In genomic region chr2:152588450-152588849, GRCm38 (mm10) we compare ENCODE assay signal across 29 mouse cellular contexts. TPM values are rescaled to one million over a fixed set of nuclear protein-coding genes. Genes with fewer than 3 reads are reported as not detected.
DNase-seq lines count a peak whose midpoint lies in the region; ATAC-seq and TF ChIP-seq lines count a peak whose summit lies in the region.
"Had no signal": no experiment of that assay in that cellular context is flagged by ENCODE, and none has a peak within 500 bp of the region (broad histone marks: within the 10 kb centered on the region; RNA-seq: fewer than 3 reads in every experiment).

No protein-coding gene starts in this region.

- 33% methylated on average over 2 of the region's 2 CpGs for WGBS in kidney, embryonic 15.5 days
- WGBS in midbrain, embryonic 11.5 days = 66% methylated on average over 2 of the region's 2 CpGs
- 40% methylated on average over 2 of the region's 2 CpGs for WGBS in midbrain, postnatal 0 days
- WGBS in intestine, embryonic 14.5 days = 35% methylated on average over 2 of the region's 2 CpGs
- WGBS in intestine, embryonic 16.5 days = 31% methylated on average over 2 of the region's 2 CpGs

- DNase-seq in kidney, postnatal 14 days = no peak
- peak; percentile 37 for DNase-seq in midbrain, embryonic 11.5 days (ENCODE audit: low spot score, missing footprints)
- DNase-seq in midbrain, postnatal 0 days (ENCODE audit: low spot score) = no peak
- no peak for DNase-seq in intestine, embryonic 14.5 days (ENCODE audit: low spot score)
- DNase-seq in spleen, postnatal 10 days (ENCODE audit: low spot score in 2 of 2) = no peak
- DNase-seq in right cerebral cortex, postnatal 4 days = no peak
- DNase-seq: adrenal gland, adult 8-10 months; adrenal gland, postnatal 14 days; adrenal gland, postnatal 36 days; B cell, adult 2 months; cerebellum, adult 11-12 months; cerebellum, adult 2 months; cerebellum, adult 9-10 months; cerebellum, postnatal 10 days; cerebellum, postnatal 25 days had no signal

- ATAC-seq in kidney, embryonic 15.5 days (replicated peaks; ENCODE audit: low FRiP score) = no peak
- no peak for ATAC-seq in midbrain, embryonic 11.5 days (ENCODE audit: low FRiP score)
- ATAC-seq in midbrain, postnatal 0 days (ENCODE audit: low FRiP score) = no peak
- ATAC-seq in intestine, embryonic 14.5 days (replicated peaks; ENCODE audit: low FRiP score, low TSS enrichment, low read depth) = 0 out of 2 replicates have a peak, but pooled peaks have one; percentile 37
- peak; percentile 56 for ATAC-seq in intestine, embryonic 16.5 days
- ATAC-seq: activated CD4-positive, CD25-positive, alpha-beta regulatory T cell, adult 4 months; CD4-positive, CD25-positive, alpha-beta regulatory T cell, adult 4 months; forebrain, embryonic 13.5 days; Patski had no signal

- H3K27me3 ChIP-seq in kidney, embryonic 15.5 days = no peaks in the 10 kb centered on the region
- H3K27me3 ChIP-seq in midbrain, embryonic 11.5 days (ENCODE audit: control insufficient read depth, insufficient read depth, low read length) = no peaks in the 10 kb centered on the region
- H3K27me3 ChIP-seq in midbrain, postnatal 0 days (ENCODE audit: insufficient read depth, low read length) = no peaks in the 10 kb centered on the region
- H3K27me3 ChIP-seq in intestine, embryonic 14.5 days (replicated peaks; ENCODE audit: control insufficient read depth, insufficient read depth, low read length) = no peaks in the 10 kb centered on the region
- no peaks in the 10 kb centered on the region for H3K27me3 ChIP-seq in intestine, embryonic 16.5 days (replicated peaks; ENCODE audit: control insufficient read depth, insufficient read depth, low read length)
- H3K27me3 ChIP-seq: embryonic facial prominence, embryonic 12.5 days; forebrain, embryonic 13.5 days had no signal

- peaks cover 10% of the 10 kb centered on the region for H3K4me1 ChIP-seq in kidney, embryonic 15.5 days
- no peaks in the 10 kb centered on the region for H3K4me1 ChIP-seq in midbrain, embryonic 11.5 days (ENCODE audit: control insufficient read depth, insufficient read depth, low read length)
- no peaks in the 10 kb centered on the region for H3K4me1 ChIP-seq in midbrain, postnatal 0 days (ENCODE audit: insufficient read depth, low read length)
- H3K4me1 ChIP-seq in intestine, embryonic 14.5 days (replicated peaks; ENCODE audit: control insufficient read depth, insufficient read depth, low read length) = no peaks in the 10 kb centered on the region; the same call in 1 of the 2 replicates
- H3K4me1 ChIP-seq in intestine, embryonic 16.5 days (ENCODE audit: control insufficient read depth, insufficient read depth, low read length) = no peaks in the 10 kb centered on the region
- H3K4me1 ChIP-seq: embryonic facial prominence, embryonic 12.5 days had no signal

- H3K9ac ChIP-seq in kidney, embryonic 15.5 days = no peak overlapping the region
- no peak overlapping the region for H3K9ac ChIP-seq in midbrain, embryonic 11.5 days (ENCODE audit: low read length)
- H3K9ac ChIP-seq in midbrain, postnatal 0 days (replicated peaks; ENCODE audit: low read length, poor library complexity, severe bottlenecking) = no peak overlapping the region
- no peak overlapping the region for H3K9ac ChIP-seq in intestine, embryonic 14.5 days (ENCODE audit: low read length)
- H3K9ac ChIP-seq in intestine, embryonic 16.5 days (ENCODE audit: low read depth, low read length) = no peak overlapping the region
- H3K9ac ChIP-seq: embryonic facial prominence, embryonic 12.5 days; forebrain, embryonic 13.5 days had no signal

- no peaks in the 10 kb centered on the region for H3K36me3 ChIP-seq in kidney, embryonic 15.5 days
- H3K36me3 ChIP-seq in midbrain, embryonic 11.5 days (ENCODE audit: control insufficient read depth, insufficient read depth, low read length) = no peaks in the 10 kb centered on the region
- H3K36me3 ChIP-seq in midbrain, postnatal 0 days (ENCODE audit: insufficient read depth, low read length) = no peaks in the 10 kb centered on the region
- no peaks in the 10 kb centered on the region for H3K36me3 ChIP-seq in intestine, embryonic 14.5 days (ENCODE audit: control insufficient read depth, insufficient read depth, low read length)
- H3K36me3 ChIP-seq in intestine, embryonic 16.5 days (ENCODE audit: control insufficient read depth, insufficient read depth, low read length) = no peaks in the 10 kb centered on the region
- H3K36me3 ChIP-seq: embryonic facial prominence, embryonic 10.5 days; embryonic facial prominence, embryonic 12.5 days; G1E had no signal

- H3K27ac ChIP-seq in kidney, embryonic 15.5 days = peak overlapping the region; percentile 5; the same call in 1 of the 2 replicates
- no peak overlapping the region for H3K27ac ChIP-seq in midbrain, embryonic 11.5 days (ENCODE audit: low read depth, low read length)
- no peak overlapping the region for H3K27ac ChIP-seq in midbrain, postnatal 0 days (ENCODE audit: low read depth, low read length)
- H3K27ac ChIP-seq in intestine, embryonic 14.5 days (ENCODE audit: low read depth) = no peak overlapping the region
- no peak overlapping the region for H3K27ac ChIP-seq in intestine, embryonic 16.5 days (ENCODE audit: low read length)
- H3K27ac ChIP-seq: embryonic facial prominence, embryonic 10.5 days; embryonic facial prominence, embryonic 12.5 days; forebrain, embryonic 13.5 days had no signal

- H3K4me3 ChIP-seq in kidney, embryonic 15.5 days (replicated peaks) = no peak overlapping the region
- H3K4me3 ChIP-seq in midbrain, embryonic 11.5 days (ENCODE audit: low read depth, low read length) = no peak overlapping the region
- no peak overlapping the region for H3K4me3 ChIP-seq in midbrain, postnatal 0 days (ENCODE audit: low read depth, low read length)
- no peak overlapping the region for H3K4me3 ChIP-seq in intestine, embryonic 14.5 days (ENCODE audit: low read depth, low read length)
- no peak overlapping the region for H3K4me3 ChIP-seq in intestine, embryonic 16.5 days (ENCODE audit: low read length)
- H3K4me3 ChIP-seq: embryonic facial prominence, embryonic 10.5 days; embryonic facial prominence, embryonic 12.5 days; forebrain, embryonic 13.5 days had no signal

- H3K4me2 ChIP-seq in kidney, embryonic 15.5 days = no peak overlapping the region
- H3K4me2 ChIP-seq in midbrain, embryonic 11.5 days = no peak overlapping the region
- H3K4me2 ChIP-seq in midbrain, postnatal 0 days (ENCODE audit: low read depth, low read length, poor library complexity, severe bottlenecking) = no peak overlapping the region
- no peak overlapping the region for H3K4me2 ChIP-seq in intestine, embryonic 14.5 days (ENCODE audit: low read length)
- H3K4me2 ChIP-seq in intestine, embryonic 16.5 days (ENCODE audit: low read depth, low read length) = no peak overlapping the region
- H3K4me2 ChIP-seq: embryonic facial prominence, embryonic 12.5 days; forebrain, embryonic 13.5 days had no signal

- H3K9me3 ChIP-seq in kidney, embryonic 15.5 days (replicated peaks) = no peaks in the 10 kb centered on the region
- H3K9me3 ChIP-seq in midbrain, embryonic 11.5 days (ENCODE audit: control insufficient read depth, low read length) = no peaks in the 10 kb centered on the region
- H3K9me3 ChIP-seq in midbrain, postnatal 0 days (ENCODE audit: low read length) = no peaks in the 10 kb centered on the region
- no peaks in the 10 kb centered on the region for H3K9me3 ChIP-seq in intestine, embryonic 14.5 days (ENCODE audit: control insufficient read depth, low read length)
- H3K9me3 ChIP-seq in intestine, embryonic 16.5 days (ENCODE audit: control insufficient read depth, low read length) = no peaks in the 10 kb centered on the region
- H3K9me3 ChIP-seq: embryonic facial prominence, embryonic 10.5 days; embryonic facial prominence, embryonic 12.5 days; forebrain, embryonic 13.5 days; G1E had no signal

- no peak for TF ChIP-seq CTCF in midbrain, postnatal 0 days (IDR thresholded peaks at IDR 0.05)

RNA-seq across cellular contexts. Expression of gene Defb19, which starts 8.3 kb away (rescaled TPM):
- 4.4 and 4.8 TPM in 2 replicates for polyA plus RNA-seq in kidney, embryonic 15.5 days (2015; fragmentation: Nextera tagmentation; extraction: Ambion mirVana)
- polyA plus RNA-seq in midbrain, embryonic 11.5 days (2014; fragmentation: Nextera tagmentation; extraction: Ambion mirVana) = not detected in 2 replicates
- total RNA-seq in midbrain, postnatal 0 days (2014; rRNA removed) = not detected in 2 replicates
- not detected in 2 replicates for polyA plus RNA-seq in midbrain, postnatal 0 days (2015; fragmentation: Nextera tagmentation; extraction: Ambion mirVana)
- not detected in 2 replicates for polyA plus RNA-seq in intestine, embryonic 14.5 days (2014; fragmentation: Nextera tagmentation; extraction: Ambion mirVana)
- polyA plus RNA-seq in intestine, embryonic 16.5 days (2015; fragmentation: Nextera tagmentation; extraction: Ambion mirVana) = not detected in 2 replicates
- total RNA-seq: adrenal gland, adult 8-10 months; CH12.LX; G1E had no signal
- polyA plus RNA-seq: activated CD4-positive, CD25-positive, alpha-beta regulatory T cell, adult 4 months; CD4-positive, CD25-positive, alpha-beta regulatory T cell, adult 4 months; cerebellum, adult 2 months; cortical plate, adult 2 months; embryonic facial prominence, embryonic 10.5 days; embryonic facial prominence, embryonic 12.5 days; embryonic facial prominence, embryonic 14.5 days; forebrain, embryonic 11.5 days; forebrain, embryonic 13.5 days; G1E; Patski had no signal

RNA-seq across cellular contexts. Expression of gene Defb45, which starts 10.7 kb away (rescaled TPM):
- polyA plus RNA-seq in kidney, embryonic 15.5 days (2015; fragmentation: Nextera tagmentation; extraction: Ambion mirVana) = not detected in 2 replicates
- polyA plus RNA-seq in midbrain, embryonic 11.5 days (2014; fragmentation: Nextera tagmentation; extraction: Ambion mirVana) = not detected in 2 replicates
- not detected in 2 replicates for total RNA-seq in midbrain, postnatal 0 days (2014; rRNA removed)
- polyA plus RNA-seq in midbrain, postnatal 0 days (2015; fragmentation: Nextera tagmentation; extraction: Ambion mirVana) = not detected in 2 replicates
- not detected in 2 replicates for polyA plus RNA-seq in intestine, embryonic 14.5 days (2014; fragmentation: Nextera tagmentation; extraction: Ambion mirVana)
- polyA plus RNA-seq in intestine, embryonic 16.5 days (2015; fragmentation: Nextera tagmentation; extraction: Ambion mirVana) = not detected in 2 replicates
- total RNA-seq: adrenal gland, adult 18-20 months; adrenal gland, adult 8-10 months; adrenal gland, postnatal 14 days; adrenal gland, postnatal 36 days; CH12.LX; G1E had no signal
- polyA plus RNA-seq: activated CD4-positive, CD25-positive, alpha-beta regulatory T cell, adult 4 months; CD4-positive, CD25-positive, alpha-beta regulatory T cell, adult 4 months; cerebellum, adult 2 months; cortical plate, adult 2 months; embryonic facial prominence, embryonic 10.5 days; embryonic facial prominence, embryonic 12.5 days; embryonic facial prominence, embryonic 14.5 days; forebrain, embryonic 11.5 days; forebrain, embryonic 13.5 days; G1E; Patski had no signal

RNA-seq across cellular contexts. Expression of gene Defb36, which starts 15.7 kb away (rescaled TPM):
- polyA plus RNA-seq in kidney, embryonic 15.5 days (2015; fragmentation: Nextera tagmentation; extraction: Ambion mirVana) = 0.67 and 0.88 TPM in 2 replicates
- polyA plus RNA-seq in midbrain, embryonic 11.5 days (2014; fragmentation: Nextera tagmentation; extraction: Ambion mirVana) = not detected in 2 replicates
- not detected in 2 replicates for total RNA-seq in midbrain, postnatal 0 days (2014; rRNA removed)
- not detected in 2 replicates for polyA plus RNA-seq in midbrain, postnatal 0 days (2015; fragmentation: Nextera tagmentation; extraction: Ambion mirVana)
- not detected in 2 replicates for polyA plus RNA-seq in intestine, embryonic 14.5 days (2014; fragmentation: Nextera tagmentation; extraction: Ambion mirVana)
- not detected in 2 replicates for polyA plus RNA-seq in intestine, embryonic 16.5 days (2015; fragmentation: Nextera tagmentation; extraction: Ambion mirVana)
- total RNA-seq: adrenal gland, adult 18-20 months; adrenal gland, postnatal 14 days; CH12.LX; G1E had no signal
- polyA plus RNA-seq: activated CD4-positive, CD25-positive, alpha-beta regulatory T cell, adult 4 months; CD4-positive, CD25-positive, alpha-beta regulatory T cell, adult 4 months; cerebellum, adult 2 months; cortical plate, adult 2 months; embryonic facial prominence, embryonic 10.5 days; embryonic facial prominence, embryonic 12.5 days; embryonic facial prominence, embryonic 14.5 days; forebrain, embryonic 11.5 days; forebrain, embryonic 13.5 days; G1E; Patski had no signal

RNA-seq across cellular contexts. Expression of gene Defb21, which starts 15.9 kb away (rescaled TPM):
- polyA plus RNA-seq in kidney, embryonic 15.5 days (2015; fragmentation: Nextera tagmentation; extraction: Ambion mirVana) = not detected in 2 replicates
- not detected in 2 replicates for polyA plus RNA-seq in midbrain, embryonic 11.5 days (2014; fragmentation: Nextera tagmentation; extraction: Ambion mirVana)
- not detected in 2 replicates for total RNA-seq in midbrain, postnatal 0 days (2014; rRNA removed)
- not detected in 2 replicates for polyA plus RNA-seq in midbrain, postnatal 0 days (2015; fragmentation: Nextera tagmentation; extraction: Ambion mirVana)
- polyA plus RNA-seq in intestine, embryonic 14.5 days (2014; fragmentation: Nextera tagmentation; extraction: Ambion mirVana) = not detected in 2 replicates
- polyA plus RNA-seq in intestine, embryonic 16.5 days (2015; fragmentation: Nextera tagmentation; extraction: Ambion mirVana) = not detected in 2 replicates
- total RNA-seq: adrenal gland, adult 18-20 months; adrenal gland, adult 8-10 months; adrenal gland, postnatal 14 days; adrenal gland, postnatal 36 days; CH12.LX; G1E had no signal
- polyA plus RNA-seq: activated CD4-positive, CD25-positive, alpha-beta regulatory T cell, adult 4 months; CD4-positive, CD25-positive, alpha-beta regulatory T cell, adult 4 months; cerebellum, adult 2 months; cortical plate, adult 2 months; embryonic facial prominence, embryonic 10.5 days; embryonic facial prominence, embryonic 12.5 days; embryonic facial prominence, embryonic 14.5 days; forebrain, embryonic 11.5 days; forebrain, embryonic 13.5 days; G1E; Patski had no signal

RNA-seq across cellular contexts. Expression of gene Gm17416, which starts 19.3 kb away (rescaled TPM):
- not detected in 2 replicates for polyA plus RNA-seq in kidney, embryonic 15.5 days (2015; fragmentation: Nextera tagmentation; extraction: Ambion mirVana)
- not detected in 2 replicates for polyA plus RNA-seq in midbrain, embryonic 11.5 days (2014; fragmentation: Nextera tagmentation; extraction: Ambion mirVana)
- not detected in 2 replicates for total RNA-seq in midbrain, postnatal 0 days (2014; rRNA removed)
- not detected in 2 replicates for polyA plus RNA-seq in midbrain, postnatal 0 days (2015; fragmentation: Nextera tagmentation; extraction: Ambion mirVana)
- not detected in 2 replicates for polyA plus RNA-seq in intestine, embryonic 14.5 days (2014; fragmentation: Nextera tagmentation; extraction: Ambion mirVana)
- polyA plus RNA-seq in intestine, embryonic 16.5 days (2015; fragmentation: Nextera tagmentation; extraction: Ambion mirVana) = not detected in 2 replicates
- total RNA-seq: adrenal gland, adult 18-20 months; adrenal gland, adult 8-10 months; adrenal gland, postnatal 14 days; adrenal gland, postnatal 36 days; CH12.LX; G1E had no signal
- polyA plus RNA-seq: activated CD4-positive, CD25-positive, alpha-beta regulatory T cell, adult 4 months; CD4-positive, CD25-positive, alpha-beta regulatory T cell, adult 4 months; cerebellum, adult 2 months; cortical plate, adult 2 months; embryonic facial prominence, embryonic 10.5 days; embryonic facial prominence, embryonic 12.5 days; embryonic facial prominence, embryonic 14.5 days; forebrain, embryonic 11.5 days; forebrain, embryonic 13.5 days; G1E had no signal

Comparison
In these comparisons a context has a peak if more than half of its experiments do, and no peak if none do; other contexts are left out.
1. ATAC-seq: peak in intestine, embryonic 14.5 days (single experiment) and intestine, embryonic 16.5 days (single experiment); none in kidney, embryonic 15.5 days (single experiment), midbrain, embryonic 11.5 days (single experiment) and midbrain, postnatal 0 days (single experiment).